Mouse (Mus musculus): ENCODE results near the gene Klf16.

Klf16 gene

GRCm38 (mm10) chr10:80575925-80576324 lies 1.2 kb downstream of the Klf16 start:
- no peak for DNase-seq (ENCODE audit: inconsistent age in 2 of 2, low spot score in 1 of 2)

GRCm38 (mm10) chr10:80574896-80575295 lies 2.2 kb downstream of the Klf16 start:
- no peak for DNase-seq (ENCODE audit: inconsistent age in 2 of 2, low spot score in 1 of 2)

GRCm38 (mm10) chr10:80573944-80574343 lies 3.2 kb downstream of the Klf16 start:
- no peak for DNase-seq (ENCODE audit: inconsistent age in 2 of 2, low spot score in 1 of 2)

- no peak for DNase-seq (ENCODE audit: inconsistent age in 2 of 2, low spot score in 1 of 2)
Observed at GRCm38 (mm10) chr10:80572477-80572876, 4.6 kb downstream of the Klf16 start.

GRCm38 (mm10) chr10:80570871-80571836 lies 6.0 kb downstream of the Klf16 start:
- no peak for DNase-seq (ENCODE audit: inconsistent age in 2 of 2, low spot score in 1 of 2)

GRCm38 (mm10) chr10:80570419-80570818 lies 6.7 kb downstream of the Klf16 start:
- no peak for DNase-seq (ENCODE audit: inconsistent age in 2 of 2, low spot score in 1 of 2)

- peak; percentile 74 to 81 for DNase-seq (ENCODE audit: inconsistent age in 2 of 2, low spot score in 1 of 2)
Observed at GRCm38 (mm10) chr10:80569664-80570066, 7.5 kb downstream of the Klf16 start.

GRCm38 (mm10) chr10:80568876-80569275 lies 8.2 kb downstream of the Klf16 start:
- DNase-seq (ENCODE audit: inconsistent age in 2 of 2, low spot score in 1 of 2) = no peak

GRCm38 (mm10) chr10:80566375-80567092 lies 10.6 kb downstream of the Klf16 start:
- DNase-seq (ENCODE audit: inconsistent age in 2 of 2, low spot score in 1 of 2) = peak; percentile 83 to 95

- peak; percentile 93 to 99 for DNase-seq (ENCODE audit: inconsistent age in 2 of 2, low spot score in 1 of 2)
Observed at GRCm38 (mm10) chr10:80561116-80561944, 15.8 kb downstream of the Klf16 start, which contains the start of gene Rexo1. Rexo1 (minus strand) TSS chr10:80561560.

- DNase-seq (ENCODE audit: inconsistent age in 2 of 2, low spot score in 1 of 2) = no peak
Observed at GRCm38 (mm10) chr10:80560621-80561020, 16.5 kb downstream of the Klf16 start.

- no peak for DNase-seq (ENCODE audit: inconsistent age in 2 of 2, low spot score in 1 of 2)
Observed at GRCm38 (mm10) chr10:80559431-80559830, 17.7 kb downstream of the Klf16 start.

- DNase-seq (ENCODE audit: inconsistent age in 2 of 2, low spot score in 1 of 2) = peak; percentile 86 to 95
Observed at GRCm38 (mm10) chr10:80557346-80557965, 19.7 kb downstream of the Klf16 start.

GRCm38 (mm10) chr10:80553997-80554396 lies 23.1 kb downstream of the Klf16 start:
- no peak for DNase-seq (ENCODE audit: inconsistent age in 2 of 2, low spot score in 1 of 2)

GRCm38 (mm10) chr10:80553575-80553974 lies 23.5 kb downstream of the Klf16 start:
- DNase-seq (ENCODE audit: inconsistent age in 2 of 2, low spot score in 1 of 2) = peak; percentile 65 to 72

GRCm38 (mm10) chr10:80552364-80552763 lies 24.8 kb downstream of the Klf16 start:
- DNase-seq (ENCODE audit: inconsistent age in 2 of 2, low spot score in 1 of 2) = no peak

- DNase-seq (ENCODE audit: inconsistent age in 2 of 2, low spot score in 1 of 2) = peak in 1 of 2 experiments; percentile 75
Observed at GRCm38 (mm10) chr10:80549279-80549678, 27.8 kb downstream of the Klf16 start.

GRCm38 (mm10) chr10:80548428-80549006 lies 28.6 kb downstream of the Klf16 start:
- peak; percentile 94 to 96 for DNase-seq (ENCODE audit: inconsistent age in 2 of 2, low spot score in 1 of 2)

GRCm38 (mm10) chr10:80547539-80547938 lies 29.6 kb downstream of the Klf16 start:
- peak; percentile 62 to 73 for DNase-seq (ENCODE audit: inconsistent age in 2 of 2, low spot score in 1 of 2)

- peak in 1 of 2 experiments; percentile 58 for DNase-seq (ENCODE audit: inconsistent age in 2 of 2, low spot score in 1 of 2)
Observed at GRCm38 (mm10) chr10:80546945-80547344, 30.2 kb downstream of the Klf16 start.
